Mouse (Mus musculus) gastrocnemius, postnatal 36 days (tissue): ENCODE measurements around the gene Ywhaq. TPM values are rescaled to one million over a fixed set of nuclear protein-coding genes. Genes with fewer than 3 reads are reported as not detected.
"Not testable (repeated sequence)": the region's sequence is repeated elsewhere in the genome, so short reads cannot be mapped to it uniquely, and the experiment has no call there.

Source experiments
- DNase-seq, 2 experiments: peaks; one replicate each; pipeline ENCODE4 v3.0.0; 2022
- intact Hi-C: fragments of 180-260 bp; cut with DNase I; formaldehyde crosslinking; loops from one replicate; pipeline ENCODE4 v1.15.1; 2025
- total RNA-seq, 2 experiments: library from RNA; stranded (reverse); gene quantifications; 2 replicates each; pipeline ENCODE4 v1.2.3; 2021

Ywhaq gene
- total RNA-seq, 2 experiments from 2014 or later, result 23.3 to 24.7 TPM

GRCm38 (mm10) chr12:21418083-21418482 lies 646 bp upstream of the Ywhaq start:
- intact Hi-C loops, result loop anchor here (5.0 kb wide), 1 partner anchor 39 kb away; no protein-coding TSS in a partner anchor
- no peak for DNase-seq

- no peak for DNase-seq
- intact Hi-C loops, result loop anchor here (5.0 kb wide), 1 partner anchor 41 kb away; no protein-coding TSS in a partner anchor
Measured at GRCm38 (mm10) chr12:21416506-21416905, 931 bp downstream of the Ywhaq start.

GRCm38 (mm10) chr12:21410620-21411019 lies 6.8 kb downstream of the Ywhaq start:
- no peak for DNase-seq
- intact Hi-C loops, result loop anchor here (5.0 kb wide), 1 partner anchor 33 kb away; no protein-coding TSS in a partner anchor

- DNase-seq, result no peak
- intact Hi-C loops, result loop anchor here (5.0 kb wide), 1 partner anchor 32 kb away; no protein-coding TSS in a partner anchor
Measured at GRCm38 (mm10) chr12:21409651-21410050, 7.8 kb downstream of the Ywhaq start.

- intact Hi-C loops, result no loop called here
- no peak for DNase-seq
Measured at GRCm38 (mm10) chr12:21408789-21409367, 8.6 kb downstream of the Ywhaq start.

- no peak for DNase-seq
- intact Hi-C loops, result no loop called here
Measured at GRCm38 (mm10) chr12:21402771-21403170, 14.7 kb downstream of the Ywhaq start.

- DNase-seq, result no peak
- intact Hi-C loops, result no loop called here
Measured at GRCm38 (mm10) chr12:21386201-21386600, 31.2 kb downstream of the Ywhaq start.

GRCm38 (mm10) chr12:21378765-21379346 lies 38.6 kb downstream of the Ywhaq start:
- intact Hi-C loops, result loop anchor here (5.0 kb wide), 1 partner anchor 33 kb away; no protein-coding TSS in a partner anchor
- DNase-seq, result not testable (repeated sequence)

- no peak for DNase-seq
- intact Hi-C loops, result loop anchor here (5.0 kb wide), 1 partner anchor 37 kb away; no protein-coding TSS in a partner anchor
Measured at GRCm38 (mm10) chr12:21375376-21376157, 41.9 kb downstream of the Ywhaq start.

GRCm38 (mm10) chr12:21373820-21374475 lies 43.5 kb downstream of the Ywhaq start:
- DNase-seq, result no peak
- intact Hi-C loops, result no loop called here

GRCm38 (mm10) chr12:21373100-21373819 lies 44.2 kb downstream of the Ywhaq start, which contains the start of gene Adam17:
Gene Adam17 (minus strand): TSS chr12:21373632.
- DNase-seq, result peak; percentile 96 to 98
- intact Hi-C loops, result no loop called here

- intact Hi-C loops, result no loop called here
- no peak for DNase-seq
Measured at GRCm38 (mm10) chr12:21370035-21370611, 47.3 kb downstream of the Ywhaq start.

- no peak for DNase-seq
- intact Hi-C loops, result no loop called here
Measured at GRCm38 (mm10) chr12:21369087-21369410, 48.4 kb downstream of the Ywhaq start.

- no peak for DNase-seq
- intact Hi-C loops, result no loop called here
Measured at GRCm38 (mm10) chr12:21368376-21369086, 48.9 kb downstream of the Ywhaq start.

GRCm38 (mm10) chr12:21364624-21365435 lies 52.6 kb downstream of the Ywhaq start:
- intact Hi-C loops, result no loop called here
- DNase-seq, result no peak

GRCm38 (mm10) chr12:21363195-21363594 lies 54.2 kb downstream of the Ywhaq start:
- intact Hi-C loops, result no loop called here

GRCm38 (mm10) chr12:21362686-21363085 lies 54.8 kb downstream of the Ywhaq start:
- DNase-seq, result no peak
- intact Hi-C loops, result no loop called here

More at GRCm38 (mm10) chr12:21363195-21363594, 54.2 kb downstream of the Ywhaq start:
- no peak for DNase-seq

GRCm38 (mm10) chr12:21353681-21354080 lies 63.8 kb downstream of the Ywhaq start:
- intact Hi-C loops, result no loop called here
- no peak for DNase-seq
